Mouse (Mus musculus): ENCODE results near the gene Hist1h2bg. TPM values are rescaled to one million over a fixed set of nuclear protein-coding genes. Genes with fewer than 3 reads are reported as not detected.
"Not testable (repeated sequence)": the region's sequence is repeated elsewhere in the genome, so short reads cannot be mapped to it uniquely, and the experiment has no call there.

Hist1h2bg gene
- polyA plus RNA-seq, 1 experiment from 2014 or later: 12.6 TPM

DNA sequence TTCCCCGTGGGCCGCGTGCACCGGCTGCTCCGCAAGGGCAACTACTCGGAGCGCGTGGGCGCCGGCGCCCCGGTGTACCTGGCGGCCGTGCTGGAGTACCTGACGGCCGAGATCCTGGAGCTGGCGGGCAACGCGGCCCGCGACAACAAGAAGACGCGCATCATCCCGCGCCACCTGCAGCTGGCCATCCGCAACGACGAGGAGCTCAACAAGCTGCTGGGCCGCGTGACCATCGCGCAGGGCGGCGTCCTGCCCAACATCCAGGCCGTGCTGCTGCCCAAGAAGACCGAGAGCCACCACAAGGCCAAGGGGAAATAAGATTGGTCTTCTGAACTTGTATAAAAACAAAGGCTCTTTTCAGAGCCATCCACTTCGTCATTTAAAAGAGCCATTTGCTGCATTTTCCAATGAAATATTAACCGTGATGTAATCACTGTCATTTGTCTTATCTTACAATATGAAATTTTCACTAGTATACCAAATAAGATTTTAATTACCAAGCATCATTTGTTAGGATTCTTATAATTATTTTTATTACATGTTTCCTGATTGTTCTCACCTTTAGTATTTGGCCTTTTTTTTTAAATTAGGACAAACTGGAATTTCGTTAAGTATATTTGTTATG, 3.5 kb downstream of the Hist1h2bg start:
- not testable (repeated sequence) for H3K9me3 ChIP-seq (ENCODE audit: control insufficient read depth, low read depth, low read length); ATAC-seq (ENCODE audit: insufficient number of reproducible peaks, insufficient read depth, low FRiP score, low read depth); H3K4me1 ChIP-seq (ENCODE audit: control insufficient read depth, insufficient read depth, low read length); H3K27me3 ChIP-seq (ENCODE audit: control insufficient read depth, insufficient read depth, low read length); H3K36me3 ChIP-seq (ENCODE audit: control insufficient read depth, insufficient read depth, low read length)
- 0% methylated on average over 5 of the region's 39 CpGs for WGBS
- Histone ChIP-seq H3K9ac (replicated peaks; ENCODE audit: low read depth, low read length) (peak overlapping the region; percentile 42; the same call in 1 of the 2 replicates), H3K4me2 (replicated peaks; ENCODE audit: low read depth, low read length) (peak overlapping the region; percentile 60), H3K27ac (ENCODE audit: low read length) (peak overlapping the region; percentile 94), H3K4me3 (ENCODE audit: low read depth, low read length) (peak overlapping the region; percentile 42)

DNA sequence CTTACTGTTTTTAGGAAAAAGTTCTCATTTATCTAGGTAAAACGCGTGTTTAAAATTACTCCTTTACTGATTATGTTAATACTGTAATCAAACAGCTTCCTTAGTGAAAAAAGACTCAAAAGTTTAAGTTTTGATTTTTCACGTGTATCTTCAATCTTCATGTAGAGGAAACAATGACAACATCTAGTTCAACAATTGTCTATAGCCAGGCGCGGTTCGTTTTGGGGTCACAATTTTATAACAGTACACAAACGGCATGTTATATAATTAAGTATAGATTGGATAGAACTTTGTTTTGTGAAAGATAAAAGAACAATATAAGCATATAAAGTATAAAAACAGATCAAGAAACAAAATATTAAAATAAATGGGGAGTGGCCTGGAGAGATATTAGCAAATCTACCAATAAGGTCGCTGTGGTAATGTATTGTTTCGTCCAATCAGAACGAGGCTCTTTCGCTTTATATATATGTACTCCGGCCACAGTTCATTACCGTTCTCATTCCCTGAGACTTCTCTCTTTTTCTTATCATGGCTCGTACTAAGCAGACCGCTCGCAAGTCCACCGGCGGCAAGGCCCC, 4.2 kb downstream of the Hist1h2bg start, which contains the start of gene Hist1h3d:
TSS of gene Hist1h3d (plus strand) at position 493 of the 581 bp plus-strand sequence.
- H3K27ac ChIP-seq (ENCODE audit: low read length): peak within 1 kb of the TSS; percentile 89
- H3K27me3 ChIP-seq (ENCODE audit: control insufficient read depth, insufficient read depth, low read length): no peaks in the 10 kb centered on the region
- WGBS: under 1% methylated on average over 18 of the region's 18 CpGs
- H3K4me1 ChIP-seq (ENCODE audit: control insufficient read depth, insufficient read depth, low read length): peaks cover 7% of the 10 kb centered on the region; the same call in 1 of the 2 replicates
- H3K36me3 ChIP-seq (ENCODE audit: control insufficient read depth, insufficient read depth, low read length): no peaks in the 10 kb centered on the region
- peak within 1 kb of the TSS; percentile 42 for H3K4me3 ChIP-seq (ENCODE audit: low read depth, low read length)
- ATAC-seq (ENCODE audit: insufficient number of reproducible peaks, insufficient read depth, low FRiP score, low read depth): peak; percentile 66
- H3K9me3 ChIP-seq (ENCODE audit: control insufficient read depth, low read depth, low read length): no peaks in the 10 kb centered on the region
- H3K9ac ChIP-seq (replicated peaks; ENCODE audit: low read depth, low read length): peak within 1 kb of the TSS; percentile 69
- H3K4me2 ChIP-seq (replicated peaks; ENCODE audit: low read depth, low read length): peak within 1 kb of the TSS; percentile 60

GRCm38 (mm10) chr13:23575864-23576313, 4.7 kb downstream of the Hist1h2bg start:
- peak overlapping the region; percentile 84 for H3K27ac ChIP-seq (ENCODE audit: low read length)
- H3K9me3 ChIP-seq (ENCODE audit: control insufficient read depth, low read depth, low read length); H3K36me3 ChIP-seq (ENCODE audit: control insufficient read depth, insufficient read depth, low read length); ATAC-seq (ENCODE audit: insufficient number of reproducible peaks, insufficient read depth, low FRiP score, low read depth); H3K27me3 ChIP-seq (ENCODE audit: control insufficient read depth, insufficient read depth, low read length): not testable (repeated sequence)
- H3K4me2 ChIP-seq (replicated peaks; ENCODE audit: low read depth, low read length): peak overlapping the region; percentile 60
- peak overlapping the region; percentile 42 for H3K4me3 ChIP-seq (ENCODE audit: low read depth, low read length)
- peaks cover 10% of the 10 kb centered on the region; the same call in 1 of the 2 replicates for H3K4me1 ChIP-seq (ENCODE audit: control insufficient read depth, insufficient read depth, low read length)
- WGBS: 1% methylated on average over 8 of the region's 40 CpGs
- H3K9ac ChIP-seq (replicated peaks; ENCODE audit: low read depth, low read length): peak overlapping the region; percentile 69

DNA sequence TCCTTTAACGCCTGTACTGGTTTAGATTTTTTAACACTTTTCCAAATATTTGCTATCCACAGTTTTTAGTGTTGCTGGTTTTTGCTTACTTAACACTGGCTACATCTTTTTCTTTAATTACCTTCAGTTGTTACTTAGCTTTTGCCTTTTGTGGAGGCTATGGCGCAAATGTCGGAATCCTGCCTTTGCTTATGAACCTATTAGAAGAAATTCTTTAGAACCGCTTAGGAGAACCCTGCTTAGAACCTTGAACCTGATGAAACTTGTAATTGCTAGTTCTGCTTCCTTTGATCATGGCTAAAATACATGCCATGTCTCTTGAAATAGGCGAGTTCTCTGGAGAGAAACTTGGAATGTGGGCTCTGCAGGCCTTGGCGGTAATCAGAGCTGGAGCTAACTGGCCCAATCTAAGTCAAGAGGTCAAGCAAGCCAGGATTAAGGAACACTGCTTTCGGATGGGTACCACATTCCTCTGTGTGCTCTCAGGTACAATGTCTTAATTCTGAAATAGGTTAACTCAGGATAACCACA, 5.2 kb downstream of the Hist1h2bg start:
- no peaks in the 10 kb centered on the region for H3K9me3 ChIP-seq (ENCODE audit: control insufficient read depth, low read depth, low read length)
- H3K27me3 ChIP-seq (ENCODE audit: control insufficient read depth, insufficient read depth, low read length): no peaks in the 10 kb centered on the region
- H3K27ac ChIP-seq (ENCODE audit: low read length): peak overlapping the region; percentile 84
- H3K9ac ChIP-seq (replicated peaks; ENCODE audit: low read depth, low read length): peak overlapping the region; percentile 69
- peaks cover 10% of the 10 kb centered on the region; the same call in 1 of the 2 replicates for H3K4me1 ChIP-seq (ENCODE audit: control insufficient read depth, insufficient read depth, low read length)
- 4% methylated on average over 7 of the region's 7 CpGs for WGBS
- H3K4me2 ChIP-seq (replicated peaks; ENCODE audit: low read depth, low read length): peak overlapping the region; percentile 60
- H3K4me3 ChIP-seq (ENCODE audit: low read depth, low read length): peak overlapping the region; percentile 42
- ATAC-seq (ENCODE audit: insufficient number of reproducible peaks, insufficient read depth, low FRiP score, low read depth): no peak
- H3K36me3 ChIP-seq (ENCODE audit: control insufficient read depth, insufficient read depth, low read length): no peaks in the 10 kb centered on the region

DNA sequence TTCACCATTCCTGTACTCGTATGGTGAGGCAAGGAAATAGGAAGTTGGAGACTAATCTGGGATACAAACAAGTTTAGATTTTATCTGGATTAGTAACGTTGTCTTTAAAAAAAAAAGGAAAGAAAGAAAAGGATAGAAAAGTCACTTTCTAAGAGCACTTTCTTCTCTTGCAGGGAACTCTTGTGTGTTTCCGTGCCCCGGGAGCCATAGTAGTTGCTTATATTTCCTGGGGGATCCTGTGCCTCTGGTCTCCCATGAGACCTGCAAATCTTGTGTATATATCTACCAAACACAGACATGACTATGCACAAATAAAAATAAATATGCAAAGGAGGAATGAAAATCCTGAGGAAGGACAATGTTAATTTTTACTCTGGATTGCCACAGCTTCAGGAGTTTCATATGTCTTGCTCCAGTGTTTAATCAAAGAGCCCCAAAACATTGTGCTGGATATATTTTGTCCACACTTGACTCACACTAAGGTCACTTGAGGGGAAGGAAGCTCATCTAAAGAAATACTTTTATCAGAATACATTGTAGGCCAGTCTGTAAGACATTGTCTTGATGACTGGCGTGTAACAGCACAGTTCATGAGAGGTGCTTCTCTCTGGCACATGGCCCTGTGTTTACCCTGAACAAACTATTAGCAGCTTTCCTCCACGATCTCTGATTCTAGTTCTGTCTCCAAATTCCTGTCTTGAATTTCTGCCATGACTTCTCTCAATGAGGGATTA, 5.9 kb downstream of the Hist1h2bg start:
- peak overlapping the region; percentile 84 for H3K27ac ChIP-seq (ENCODE audit: low read length)
- H3K9me3 ChIP-seq (ENCODE audit: control insufficient read depth, low read depth, low read length): no peaks in the 10 kb centered on the region
- H3K9ac ChIP-seq (replicated peaks; ENCODE audit: low read depth, low read length): peak overlapping the region; percentile 69
- no peak for ATAC-seq (ENCODE audit: insufficient number of reproducible peaks, insufficient read depth, low FRiP score, low read depth)
- 33% methylated on average over 6 of the region's 6 CpGs for WGBS
- no peaks in the 10 kb centered on the region for H3K27me3 ChIP-seq (ENCODE audit: control insufficient read depth, insufficient read depth, low read length)
- H3K4me2 ChIP-seq (replicated peaks; ENCODE audit: low read depth, low read length): peak overlapping the region; percentile 60
- peak overlapping the region; percentile 42 for H3K4me3 ChIP-seq (ENCODE audit: low read depth, low read length)
- H3K36me3 ChIP-seq (ENCODE audit: control insufficient read depth, insufficient read depth, low read length): no peaks in the 10 kb centered on the region
- H3K4me1 ChIP-seq (ENCODE audit: control insufficient read depth, insufficient read depth, low read length): peaks cover 12% of the 10 kb centered on the region; the same call in 1 of the 2 replicates

- Histone ChIP-seq H3K36me3 (ENCODE audit: control insufficient read depth, insufficient read depth, low read length) (no peaks in the 10 kb centered on the region), H3K9ac (replicated peaks; ENCODE audit: low read depth, low read length) (no peak overlapping the region), H3K27ac (ENCODE audit: low read length) (no peak overlapping the region), H3K27me3 (ENCODE audit: control insufficient read depth, insufficient read depth, low read length) (no peaks in the 10 kb centered on the region), H3K4me1 (ENCODE audit: control insufficient read depth, insufficient read depth, low read length) (peaks cover 20% of the 10 kb centered on the region; the same call in 1 of the 2 replicates), H3K9me3 (ENCODE audit: control insufficient read depth, low read depth, low read length) (no peaks in the 10 kb centered on the region), H3K4me3 (ENCODE audit: low read depth, low read length) (no peak overlapping the region), H3K4me2 (replicated peaks; ENCODE audit: low read depth, low read length) (no peak overlapping the region)
- no peak for ATAC-seq (ENCODE audit: insufficient number of reproducible peaks, insufficient read depth, low FRiP score, low read depth)
- WGBS: 88% methylated on average over 1 of the region's 1 CpGs
Measured at GRCm38 (mm10) chr13:23577835-23578234, 6.6 kb downstream of the Hist1h2bg start.

DNA sequence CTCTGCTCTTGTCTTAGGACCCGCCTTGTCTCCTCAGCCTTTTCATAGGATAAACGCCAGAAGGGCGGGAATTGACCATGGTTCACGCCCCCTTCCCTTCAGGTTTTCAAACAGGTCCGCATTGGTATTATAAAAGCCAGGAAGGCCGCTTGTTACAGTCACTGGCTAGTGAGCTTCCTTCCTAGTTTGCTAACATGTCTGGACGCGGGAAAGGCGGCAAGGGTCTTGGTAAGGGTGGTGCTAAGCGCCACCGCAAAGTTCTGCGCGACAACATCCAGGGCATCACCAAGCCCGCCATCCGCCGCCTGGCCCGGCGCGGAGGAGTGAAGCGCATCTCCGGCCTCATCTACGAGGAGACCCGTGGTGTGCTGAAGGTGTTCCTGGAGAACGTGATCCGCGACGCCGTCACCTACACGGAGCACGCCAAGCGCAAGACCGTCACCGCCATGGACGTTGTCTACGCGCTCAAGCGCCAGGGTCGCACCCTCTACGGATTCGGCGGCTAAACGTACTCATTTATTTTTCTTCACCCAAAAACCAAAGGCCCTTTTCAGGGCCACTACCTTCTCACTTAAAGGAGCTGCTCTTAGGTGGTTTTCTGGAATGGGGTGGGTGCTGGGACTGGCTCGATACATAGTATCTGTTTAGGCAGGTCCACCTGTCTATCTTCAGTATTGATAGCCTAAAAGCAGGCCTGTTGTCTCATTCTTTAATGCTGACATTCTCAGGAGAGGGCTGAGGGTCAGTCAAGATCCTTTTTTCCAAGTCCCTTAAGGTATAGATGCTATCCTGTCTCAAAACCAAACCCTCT, 10.4 kb downstream of the Hist1h2bg start, which contains the start of gene Hist1h4d:
TSS of gene Hist1h4d (plus strand) at position 191 of the 811 bp plus-strand sequence.
- no peaks in the 10 kb centered on the region for H3K27me3 ChIP-seq (ENCODE audit: control insufficient read depth, insufficient read depth, low read length)
- peaks cover 28% of the 10 kb centered on the region; the same call in 1 of the 2 replicates for H3K4me1 ChIP-seq (ENCODE audit: control insufficient read depth, insufficient read depth, low read length)
- peak within 1 kb of the TSS; percentile 96 for H3K27ac ChIP-seq (ENCODE audit: low read length)
- ATAC-seq (ENCODE audit: insufficient number of reproducible peaks, insufficient read depth, low FRiP score, low read depth): peak; percentile 88
- H3K4me3 ChIP-seq (ENCODE audit: low read depth, low read length): peak within 1 kb of the TSS; percentile 47
- peak within 1 kb of the TSS; percentile 68 for H3K9ac ChIP-seq (replicated peaks; ENCODE audit: low read depth, low read length)
- H3K9me3 ChIP-seq (ENCODE audit: control insufficient read depth, low read depth, low read length): no peaks in the 10 kb centered on the region
- no peaks in the 10 kb centered on the region for H3K36me3 ChIP-seq (ENCODE audit: control insufficient read depth, insufficient read depth, low read length)
- peak within 1 kb of the TSS; percentile 83 for H3K4me2 ChIP-seq (replicated peaks; ENCODE audit: low read depth, low read length)
- under 1% methylated on average over 43 of the region's 43 CpGs for WGBS

Measured in stomach, embryonic 14.5 days (tissue).